ENCODE assay signal across 15 mouse cellular contexts in the genomic region with DNA sequence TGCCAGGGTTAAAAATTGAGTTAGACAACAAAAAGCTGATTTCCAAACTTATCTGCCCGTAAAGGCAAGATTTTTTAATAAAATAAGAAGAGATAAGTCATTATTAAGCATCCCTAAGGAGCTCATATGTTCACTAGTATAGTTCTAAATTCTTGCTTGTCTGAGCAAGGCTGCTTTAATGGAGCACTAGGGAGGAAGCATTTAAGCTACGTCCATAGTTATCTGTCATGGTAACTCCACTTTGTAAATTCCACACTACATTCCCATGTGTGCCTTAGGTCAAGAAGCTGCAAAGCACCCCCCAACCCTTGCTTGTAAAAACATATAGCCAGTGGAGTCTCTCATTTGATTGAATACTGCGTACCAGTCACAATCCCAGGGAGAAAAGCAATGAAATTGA.
"Had no signal": no experiment of that assay in that cellular context is flagged by ENCODE, and none has a peak within 500 bp of the region (broad histone marks: within the 10 kb centered on the region; RNA-seq: fewer than 3 reads in every experiment).

No protein-coding gene starts in this region.

- H3K27me3 ChIP-seq: limb, embryonic 12.5 days; liver, embryonic 13.5 days; midbrain, embryonic 13.5 days had no signal

- H3K4me2 ChIP-seq: limb, embryonic 12.5 days; liver, embryonic 13.5 days; midbrain, embryonic 13.5 days had no signal

- H3K4me1 ChIP-seq: limb, embryonic 12.5 days; liver, embryonic 13.5 days; midbrain, embryonic 13.5 days had no signal

- H3K4me3 ChIP-seq: layer of hippocampus, adult 2 months; limb, embryonic 12.5 days; liver, embryonic 13.5 days; midbrain, embryonic 13.5 days had no signal

- ATAC-seq: intestine, postnatal 0 days; midbrain, embryonic 13.5 days had no signal

- H3K27ac ChIP-seq: kidney, postnatal 0 days; layer of hippocampus, adult 2 months; limb, embryonic 12.5 days; liver, embryonic 13.5 days; midbrain, embryonic 13.5 days had no signal

- DNase-seq: kidney, adult 2 months; kidney, postnatal 25 days; layer of hippocampus, adult 9-11 months; liver, embryonic 13.5 days; lung, adult 2 months; lung, postnatal 14 days; lung, postnatal 4 days; retina, postnatal 1 day; thymus, adult 18-20 months; thymus, postnatal 36 days had no signal

- H3K9me3 ChIP-seq: limb, embryonic 12.5 days; liver, embryonic 13.5 days; midbrain, embryonic 13.5 days had no signal

- H3K36me3 ChIP-seq: limb, embryonic 12.5 days; liver, embryonic 13.5 days; midbrain, embryonic 13.5 days had no signal

- H3K9ac ChIP-seq: limb, embryonic 12.5 days; liver, embryonic 13.5 days; midbrain, embryonic 13.5 days had no signal
